Mouse (Mus musculus): ENCODE measurements around the gene Eif4e3.

DNA sequence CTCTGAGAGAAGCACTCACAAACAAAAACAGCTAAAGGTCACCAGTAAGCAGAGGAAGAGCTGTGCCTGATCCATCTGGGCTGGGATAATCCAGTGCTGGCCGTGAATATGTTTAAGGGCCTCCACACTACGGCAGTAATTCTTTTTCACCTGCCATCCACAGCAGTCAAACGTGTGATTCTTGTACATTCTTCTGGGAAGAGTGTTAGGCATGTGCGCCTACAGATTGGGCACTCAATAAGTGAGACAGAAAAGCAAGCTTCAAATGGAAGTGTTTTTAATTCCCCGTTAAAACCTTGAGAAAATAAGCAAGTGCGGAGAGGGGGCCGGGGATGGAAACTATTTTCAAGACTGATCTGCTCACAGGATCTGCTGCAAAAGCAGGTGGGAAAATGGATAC, 48.7 kb downstream of the Eif4e3 start:
- TF ChIP-seq CTCF (conservative IDR thresholded peaks at IDR 0.05; ENCODE audit: insufficient read depth, insufficient read length, low read depth, low read length) (no peak), POLR2A (IDR thresholded peaks at IDR 0.05; ENCODE audit: low read depth, low read length) (no peak)

All from kidney, adult 2 months (tissue).